Mouse (Mus musculus) C2C12 (cell line): ENCODE data around the gene Rab29.

Experiments
- CEBPB ChIP-seq: IDR thresholded peaks from one replicate; pipeline ENCODE4 v1.6.1; 2011; ENCODE audit warnings: low read depth, mild to moderate bottlenecking, control low read depth, moderate library complexity
- CTCF ChIP-seq: IDR thresholded peaks from one replicate; pipeline ENCODE4 v1.5.1; 2011; ENCODE audit not compliant: control insufficient read depth, insufficient read depth, insufficient read length
- FOSL1 ChIP-seq: IDR thresholded peaks from one replicate; pipeline ENCODE4 v1.8.0; 2011; ENCODE audit warnings: mild to moderate bottlenecking, low read length; ENCODE audit not compliant: poor library complexity, insufficient read depth, severe bottlenecking
- MAX ChIP-seq: IDR thresholded peaks from one replicate; pipeline ENCODE4 v1.6.1; 2011; ENCODE audit warnings: mild to moderate bottlenecking, control low read depth
- MYOD1 ChIP-seq: IDR thresholded peaks from one replicate; pipeline ENCODE4 v1.6.1; 2011; ENCODE audit warnings: low read depth; ENCODE audit not compliant: control insufficient read depth, insufficient read length
- MYOG ChIP-seq: IDR thresholded peaks from one replicate; pipeline ENCODE4 v1.6.1; 2011; ENCODE audit not compliant: control insufficient read depth, insufficient read length; ENCODE audit errors: extremely low read depth
- USF1 ChIP-seq: IDR thresholded peaks from one replicate; pipeline ENCODE4 v1.6.1; 2011; ENCODE audit warnings: low read depth, mild to moderate bottlenecking, control low read depth, moderate library complexity

- TF ChIP-seq CTCF = no peak
- TF ChIP-seq CEBPB = no peak
- TF ChIP-seq MAX = no peak
- no peak for TF ChIP-seq MYOG
- no peak for TF ChIP-seq USF1
- no peak for TF ChIP-seq FOSL1
- no peak for TF ChIP-seq MYOD1
Measured at GRCm38 (mm10) chr1:131872856-131873255, 5.8 kb downstream of the Rab29 start.
